Mouse (Mus musculus): ENCODE results near the gene Huwe1.

Gene Huwe1

GRCm38 (mm10) chrX:151800701-151801511 is at the start of gene Huwe1:
Gene Huwe1, plus strand, starts transcription at chrX:151800807.
- peak; percentile 50 to 77 for DNase-seq (ENCODE audit: low spot score in 2 of 2)

- DNase-seq (ENCODE audit: low spot score in 2 of 2), result no peak
Observed at GRCm38 (mm10) chrX:151780348-151780747, 20.3 kb upstream of the Huwe1 start.

GRCm38 (mm10) chrX:151782939-151783338 is 17.7 kb upstream of the Huwe1 start:
- DNase-seq (ENCODE audit: low spot score in 2 of 2), result no peak

GRCm38 (mm10) chrX:151792766-151793165 is 7.8 kb upstream of the Huwe1 start:
- no peak for DNase-seq (ENCODE audit: low spot score in 2 of 2)

DNA sequence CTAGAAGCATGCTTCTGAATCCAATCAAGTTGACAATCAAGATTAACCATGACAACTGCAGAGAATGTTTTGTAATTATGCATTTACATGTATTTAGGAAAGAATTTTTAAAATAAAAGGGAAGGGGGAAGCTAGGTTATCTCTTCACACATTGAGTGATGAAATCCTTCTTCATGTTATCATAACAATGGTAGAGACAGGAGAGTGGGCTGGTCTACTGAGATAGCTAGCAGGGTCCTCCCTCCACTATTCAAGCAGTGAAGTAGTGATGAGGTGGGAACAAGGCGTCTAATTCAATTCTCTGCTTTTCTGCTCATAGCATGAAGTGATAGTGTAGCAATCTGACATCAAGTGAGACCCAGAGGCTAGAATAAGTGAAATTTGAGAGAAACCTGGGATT is 2.6 kb upstream of the Huwe1 start:
- DNase-seq (ENCODE audit: low spot score in 2 of 2), result no peak

DNA sequence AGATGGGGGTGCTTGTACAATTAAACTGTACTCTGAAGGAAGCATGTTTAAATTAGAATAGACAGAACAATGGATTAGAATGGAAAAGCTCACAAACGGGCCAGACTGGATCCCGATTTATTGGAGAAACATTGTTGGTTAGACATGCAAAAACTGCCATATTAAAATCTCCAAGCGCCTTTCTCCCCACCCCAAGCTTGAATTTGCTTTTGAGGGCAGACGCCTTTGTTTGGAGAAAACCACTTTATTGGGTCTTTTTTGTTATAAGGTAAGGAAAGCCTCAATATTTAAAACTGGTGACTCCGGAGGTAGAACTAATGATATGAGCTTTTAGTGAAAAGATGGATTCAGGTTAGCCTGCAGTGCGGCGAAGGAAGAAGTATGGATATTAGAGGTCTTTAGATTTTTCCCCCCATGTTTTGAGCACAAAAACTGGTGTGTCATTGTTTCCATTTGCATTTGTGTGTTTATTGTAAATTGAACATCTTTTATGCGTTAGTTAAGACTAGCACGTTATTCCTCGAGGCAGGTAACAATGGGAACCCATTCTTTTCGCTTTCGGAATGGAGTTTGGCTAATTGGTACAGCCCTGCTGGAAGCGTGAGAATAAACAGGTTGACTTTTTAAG is 1.8 kb downstream of the Huwe1 start:
- peak in 1 of 2 experiments; percentile 4 for DNase-seq (ENCODE audit: low spot score in 2 of 2)

- peak; percentile 91 to 93 for DNase-seq (ENCODE audit: low spot score in 2 of 2)
Observed at GRCm38 (mm10) chrX:151802956-151803776, 2.6 kb downstream of the Huwe1 start.

DNA sequence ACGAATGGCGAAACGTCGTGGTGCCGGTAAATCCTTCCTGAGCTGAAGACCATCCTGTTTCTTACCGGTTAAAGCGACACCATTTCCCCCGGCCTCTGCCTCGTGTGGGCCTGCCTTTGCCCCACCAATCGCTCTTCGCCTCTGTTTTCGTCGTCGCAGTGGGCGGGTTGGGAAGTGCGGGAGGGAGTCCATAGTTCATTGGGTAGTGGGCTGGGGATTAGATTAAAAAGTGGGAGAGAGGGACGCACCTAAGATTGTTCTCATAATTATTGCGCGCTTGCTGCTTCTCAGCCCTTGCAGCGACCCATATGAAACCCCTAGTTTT is 3.1 kb downstream of the Huwe1 start:
- peak; percentile 32 to 36 for DNase-seq (ENCODE audit: low spot score in 2 of 2)

DNA sequence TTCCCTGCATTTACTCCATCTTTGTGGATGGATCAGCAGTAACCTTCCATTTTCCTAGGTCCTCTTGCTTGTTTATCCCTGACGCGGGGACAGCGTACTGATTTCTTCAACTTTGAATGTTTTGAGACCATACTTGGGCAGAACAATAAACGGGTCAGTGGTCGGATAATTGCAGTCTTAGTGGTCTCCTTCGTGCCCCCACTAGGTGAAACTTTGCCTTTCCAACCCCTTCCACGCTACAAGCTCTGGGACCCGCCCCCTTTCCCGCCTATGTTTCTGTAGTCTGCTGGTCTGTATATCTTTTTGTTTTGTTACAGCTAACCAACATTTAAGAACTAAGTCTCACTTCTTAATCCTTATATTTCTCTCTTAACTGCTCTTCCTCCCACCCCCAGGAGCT is 3.8 kb downstream of the Huwe1 start:
- no peak for DNase-seq (ENCODE audit: low spot score in 2 of 2)

DNA sequence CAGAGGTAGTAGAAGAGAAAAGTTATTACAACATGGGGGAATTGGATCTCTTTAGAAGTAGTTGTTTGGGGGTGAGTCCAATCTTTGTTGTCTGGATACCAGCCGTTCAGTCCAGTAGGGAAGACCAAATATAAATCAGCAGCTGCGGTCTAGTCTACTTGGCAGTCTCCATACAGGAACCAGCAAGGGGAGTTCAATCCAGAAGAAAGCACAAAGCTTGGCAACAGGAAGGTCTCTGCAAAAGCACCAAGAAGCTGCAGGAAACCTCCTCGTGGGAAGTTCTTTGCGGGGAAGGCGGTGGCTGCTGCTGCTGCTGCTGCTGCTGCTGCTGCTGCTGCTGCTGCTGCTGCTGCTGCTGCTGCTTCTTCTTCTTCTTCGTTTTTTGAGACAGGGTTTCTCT is 10.9 kb downstream of the Huwe1 start:
- DNase-seq (ENCODE audit: low spot score in 2 of 2), result no peak

GRCm38 (mm10) chrX:151813656-151814055 is 13.0 kb downstream of the Huwe1 start:
- no peak for DNase-seq (ENCODE audit: low spot score in 2 of 2)

- no peak for DNase-seq (ENCODE audit: low spot score in 2 of 2)
Observed at GRCm38 (mm10) chrX:151817712-151818111, 17.1 kb downstream of the Huwe1 start.

DNA sequence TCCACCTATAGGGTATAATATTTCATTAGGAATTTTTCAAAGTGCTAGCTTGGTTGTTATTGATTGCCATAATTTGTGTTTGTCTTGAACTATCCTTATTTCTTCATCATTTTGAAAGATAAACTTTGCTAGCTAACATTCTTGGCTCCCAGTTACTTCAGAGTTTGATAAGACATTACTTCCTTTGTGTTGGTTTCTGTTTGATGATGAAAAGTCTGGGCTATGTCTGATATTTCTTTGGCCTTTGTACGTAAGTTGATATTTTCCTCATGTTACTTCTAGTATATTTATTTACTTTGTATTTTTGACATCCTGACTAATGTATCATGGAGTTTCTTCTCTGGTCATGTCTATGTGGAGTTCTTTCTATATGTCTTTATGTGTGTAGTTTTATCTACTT is 28.4 kb downstream of the Huwe1 start:
- DNase-seq (ENCODE audit: low spot score in 2 of 2), result no peak

- DNase-seq (ENCODE audit: low spot score in 2 of 2), result no peak
Observed at GRCm38 (mm10) chrX:151831260-151831659, 30.7 kb downstream of the Huwe1 start.

DNA sequence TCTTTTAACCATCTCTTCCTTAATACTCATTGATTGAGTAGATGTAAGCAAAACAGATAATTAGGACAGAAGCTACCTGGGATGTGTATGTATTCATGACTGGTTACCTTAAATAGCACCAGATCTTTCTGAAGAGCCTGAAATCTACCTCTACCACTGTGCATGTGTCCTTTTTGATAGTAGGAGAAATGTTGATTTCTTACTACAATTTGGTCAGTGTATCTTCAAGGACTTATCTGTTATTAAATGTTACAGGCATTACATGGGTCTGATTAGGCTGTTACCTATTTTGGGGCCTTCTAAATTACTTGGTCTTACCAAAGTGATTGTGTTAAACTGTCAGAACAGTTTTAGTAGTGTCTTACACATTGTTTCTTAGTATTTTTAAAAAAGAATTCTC is 32.4 kb downstream of the Huwe1 start:
- no peak for DNase-seq (ENCODE audit: low spot score in 2 of 2)

DNA sequence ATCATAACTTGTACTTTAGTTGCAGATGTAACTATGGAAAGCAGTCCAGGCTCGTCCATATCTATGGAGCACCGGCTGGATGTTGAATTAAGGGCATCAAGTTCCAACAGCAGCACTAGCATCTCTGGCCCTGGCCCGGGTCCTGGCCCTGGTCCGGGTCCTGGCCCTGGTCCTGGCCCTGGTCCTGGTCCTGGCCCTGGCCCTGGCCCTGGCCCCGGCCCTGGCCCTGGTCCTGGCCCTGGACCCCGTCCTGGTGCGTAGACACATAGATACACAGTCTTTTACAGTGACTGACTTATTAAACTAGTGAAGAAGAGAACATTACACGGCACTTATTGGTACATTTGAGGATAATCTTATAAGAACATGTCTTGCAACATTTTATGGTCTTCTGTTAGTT is 58.8 kb downstream of the Huwe1 start:
- no peak for DNase-seq (ENCODE audit: low spot score in 2 of 2)

GRCm38 (mm10) chrX:151910692-151911091 is 110.1 kb downstream of the Huwe1 start:
- no peak for DNase-seq (ENCODE audit: low spot score in 2 of 2)

- DNase-seq (ENCODE audit: low spot score in 2 of 2), result no peak
Observed at GRCm38 (mm10) chrX:151912267-151912666, 111.7 kb downstream of the Huwe1 start.

DNA sequence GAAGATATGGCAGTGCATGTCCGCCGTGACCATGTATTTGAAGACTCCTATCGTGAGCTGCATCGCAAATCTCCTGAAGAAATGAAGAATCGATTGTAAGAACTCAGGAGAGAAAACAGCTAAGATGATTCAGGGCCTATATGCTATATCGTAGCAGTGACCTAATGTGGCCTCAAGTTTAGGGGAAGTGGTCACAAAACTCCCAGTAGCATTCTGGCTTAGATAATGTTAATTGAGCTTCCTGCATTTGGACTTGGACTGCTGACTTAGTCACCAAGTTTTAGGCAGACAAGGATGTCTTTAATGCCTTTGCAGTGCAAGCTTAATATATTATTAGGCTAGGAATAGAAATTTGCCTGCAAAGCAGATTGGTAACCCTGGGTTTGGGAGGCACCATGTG is 128.8 kb downstream of the Huwe1 start:
- DNase-seq (ENCODE audit: low spot score in 2 of 2), result no peak

GRCm38 (mm10) chrX:151938852-151939251 is 138.2 kb downstream of the Huwe1 start:
- DNase-seq (ENCODE audit: low spot score in 2 of 2), result no peak

DNA sequence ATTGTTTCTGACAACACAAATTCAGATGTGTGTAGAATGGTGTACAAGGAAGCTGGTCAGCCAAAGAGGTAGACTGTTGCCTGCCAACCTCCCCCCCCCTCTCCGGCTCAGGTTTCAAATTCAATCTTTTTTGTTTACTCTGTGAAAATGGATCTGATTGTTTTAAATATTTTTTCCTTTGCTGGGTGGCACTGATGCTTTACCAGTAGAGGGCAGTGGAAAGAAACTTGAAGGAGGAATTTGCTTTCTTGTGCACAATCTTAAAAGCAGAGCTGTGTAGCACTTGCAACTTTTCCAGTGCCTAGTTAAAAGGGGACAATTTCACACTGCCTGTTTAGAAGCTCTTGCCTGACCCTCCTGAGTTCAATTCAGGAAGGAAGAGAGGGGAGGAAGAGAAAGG is 146.4 kb downstream of the Huwe1 start:
- peak in 1 of 2 experiments; percentile 3 for DNase-seq (ENCODE audit: low spot score in 2 of 2)

DNA sequence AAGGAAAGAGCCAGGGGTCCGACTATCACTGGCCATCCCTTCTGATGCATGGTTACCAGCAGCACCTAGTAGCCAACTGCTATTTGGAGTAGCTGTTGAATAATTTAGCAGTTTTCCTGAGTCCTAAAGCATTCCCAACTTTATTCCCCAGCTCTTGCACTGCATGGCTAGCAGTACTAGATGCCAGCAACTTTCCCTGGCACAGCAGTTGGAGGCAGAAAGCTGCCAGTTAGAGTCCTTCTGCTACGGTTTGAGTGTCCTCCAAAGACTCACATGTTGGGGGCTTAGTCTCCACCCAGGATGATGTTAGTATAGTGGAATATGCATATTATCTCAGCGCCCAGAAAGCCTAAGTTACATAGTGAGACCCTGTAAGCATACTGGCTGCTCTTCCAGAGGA is 147.2 kb downstream of the Huwe1 start:
- DNase-seq (ENCODE audit: low spot score in 2 of 2), result no peak

DNA sequence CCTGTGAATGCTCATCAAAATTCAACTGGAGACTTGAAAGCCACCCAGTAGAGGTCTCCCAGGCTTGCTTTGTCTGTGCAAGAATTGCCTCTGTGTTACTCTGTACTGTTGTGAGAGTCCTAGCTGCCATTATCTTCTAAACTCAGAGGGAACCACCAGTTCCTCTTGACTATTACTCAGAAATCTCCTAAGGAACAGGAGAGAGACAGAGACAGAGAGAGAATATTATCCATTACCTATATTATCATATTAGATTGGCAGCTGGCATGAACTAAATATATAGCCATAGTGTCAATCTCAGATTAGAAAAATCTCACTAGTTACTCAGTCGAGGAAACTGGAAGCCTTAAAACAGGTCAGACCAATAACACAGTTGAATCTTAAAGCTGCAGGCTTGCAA is 149.6 kb downstream of the Huwe1 start:
- no peak for DNase-seq (ENCODE audit: low spot score in 2 of 2)
